Mouse (Mus musculus) cerebellum, adult 11 months (tissue): ENCODE measurements around the gene Spc25.

ENCODE experiments used
- DNase-seq: peaks from one replicate; pipeline ENCODE4 v3.0.0; 2022

The Spc25 gene

GRCm38 (mm10) chr2:69179721-69180120, 26.3 kb downstream of the Spc25 start:
- DNase-seq: no peak

DNA sequence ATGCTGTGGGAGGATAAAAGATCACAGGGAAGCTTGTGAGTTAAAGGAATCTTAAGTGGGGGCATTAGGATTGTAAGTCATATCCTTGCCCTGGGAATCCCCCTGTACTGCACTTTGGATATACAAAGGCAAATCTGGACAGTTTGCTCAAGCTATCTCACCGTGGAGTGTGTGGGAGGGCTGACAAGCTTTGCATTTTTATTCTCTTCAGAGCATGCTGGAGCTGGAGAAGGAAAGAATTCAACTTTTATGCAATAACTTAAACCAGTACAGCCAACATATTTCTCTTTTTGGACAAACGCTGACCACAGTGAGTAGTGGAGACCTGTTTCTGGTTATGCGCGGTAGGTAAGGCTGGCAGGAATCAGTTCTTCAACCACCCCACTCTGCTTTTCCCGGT, 30.7 kb downstream of the Spc25 start:
- DNase-seq: no peak

DNA sequence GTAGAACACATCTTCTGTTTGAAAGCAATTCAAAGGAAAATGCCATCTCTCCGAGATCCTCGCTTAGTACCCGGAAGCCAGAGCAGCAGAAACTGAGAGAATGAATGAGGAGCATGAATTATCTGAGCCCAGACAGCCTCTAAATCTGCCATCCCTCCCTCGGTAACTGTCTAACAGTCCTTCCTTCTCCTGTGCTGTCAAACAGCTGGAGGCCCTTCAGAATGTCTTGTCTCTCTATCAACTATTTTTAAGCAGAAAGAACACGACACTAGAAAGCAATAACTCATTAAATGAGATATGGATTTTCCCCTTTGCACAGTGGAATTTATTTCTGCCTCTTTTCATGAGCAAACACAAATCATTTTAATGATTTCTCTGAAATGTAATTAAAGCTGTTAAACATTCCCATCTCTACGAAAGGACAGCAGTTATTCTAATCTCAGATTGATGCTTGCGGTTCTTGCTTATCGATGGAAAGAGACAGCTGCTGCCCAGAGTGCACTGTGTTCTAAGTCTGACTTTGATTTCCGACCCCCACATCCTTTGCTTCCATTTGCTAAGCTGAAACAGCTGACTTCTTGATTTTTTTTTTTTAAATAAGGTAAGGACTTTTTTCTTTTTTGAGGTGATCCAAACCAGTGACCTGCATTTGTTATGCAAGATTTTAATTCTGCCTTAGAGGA, 35.5 kb downstream of the Spc25 start:
- no peak for DNase-seq

- DNase-seq: no peak
These were observed 47.1 kb downstream of the Spc25 start for GRCm38 (mm10) chr2:69158907-69159306.

- no peak for DNase-seq
These were observed 49.7 kb downstream of the Spc25 start for GRCm38 (mm10) chr2:69156283-69156682.

DNA sequence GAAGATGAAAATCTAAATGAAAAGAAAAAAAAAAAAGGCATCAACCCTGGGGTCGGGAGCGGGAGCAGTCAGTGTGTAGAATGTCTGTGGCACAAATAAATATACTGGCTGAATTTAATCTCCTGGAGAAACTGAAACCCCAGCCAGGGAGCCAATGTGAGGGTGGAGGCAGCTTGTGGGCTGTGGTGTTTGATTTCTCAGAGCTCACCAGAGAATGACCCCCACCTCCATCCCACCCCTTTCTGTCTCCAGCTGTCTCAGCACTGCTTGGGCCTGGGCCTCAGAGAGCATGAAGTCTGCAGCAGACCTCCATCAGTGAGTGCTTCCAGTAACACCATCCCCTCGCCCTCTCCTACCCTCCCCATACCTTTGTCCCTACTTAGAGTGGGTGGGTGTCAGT, 50.1 kb downstream of the Spc25 start:
- no peak for DNase-seq

- DNase-seq: no peak
These were observed 55.2 kb downstream of the Spc25 start for GRCm38 (mm10) chr2:69150841-69151240.

DNA sequence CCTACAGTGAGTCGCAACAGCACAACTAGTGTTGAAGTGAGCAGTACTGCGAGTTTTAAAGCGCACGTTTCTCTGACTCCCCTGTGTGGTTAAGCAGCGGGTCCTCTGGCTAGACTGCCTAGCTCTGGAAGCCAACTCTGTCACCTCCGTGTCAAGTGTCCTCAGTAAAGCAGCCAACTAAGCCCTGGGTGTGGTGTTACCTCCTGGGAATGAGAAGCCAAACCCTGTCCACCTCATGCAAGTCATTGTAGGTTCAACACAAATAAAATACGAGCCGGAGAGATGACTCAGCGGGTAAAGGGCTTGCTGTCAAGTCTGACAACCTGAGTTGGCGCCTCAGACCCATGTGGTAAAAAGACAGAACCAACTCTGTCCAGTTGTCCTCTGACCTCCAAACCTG, 56.8 kb downstream of the Spc25 start:
- DNase-seq: no peak

GRCm38 (mm10) chr2:69148691-69149090, 57.3 kb downstream of the Spc25 start:
- no peak for DNase-seq
